Mouse (Mus musculus): ENCODE measurements around the gene Psg25. TPM values are rescaled to one million over a fixed set of nuclear protein-coding genes. Genes with fewer than 3 reads are reported as not detected.
"Not testable (repeated sequence)": the region's sequence is repeated elsewhere in the genome, so short reads cannot be mapped to it uniquely, and the experiment has no call there.

Psg25 gene
- polyA plus RNA-seq (2014; fragmentation: Nextera tagmentation; extraction: Ambion mirVana): not detected in 2 replicates

DNA sequence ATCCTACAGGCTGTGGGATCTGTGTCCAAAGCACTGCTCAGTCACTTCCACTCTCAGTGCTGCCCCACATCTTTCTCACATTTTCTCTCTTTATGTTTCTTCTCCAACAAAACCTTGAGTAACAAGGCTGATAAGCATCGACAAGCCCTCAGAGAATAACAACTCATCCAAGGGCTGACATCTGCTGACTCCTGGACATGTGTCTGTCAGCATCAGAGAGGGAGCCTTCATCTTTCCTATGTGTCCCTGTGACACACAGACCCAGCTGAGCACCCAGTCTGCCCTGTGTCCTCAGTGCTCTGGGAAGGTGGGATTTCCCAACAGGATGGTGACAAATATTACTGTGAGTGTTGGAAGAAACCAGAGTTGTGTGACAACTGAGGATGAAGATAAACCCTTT is at the start of gene Psg25:
Gene Psg25 (minus strand): TSS at position 101 of the 400 bp plus-strand sequence.
- DNase-seq (ENCODE audit: low spot score): no peak
- Histone ChIP-seq H3K4me1 (ENCODE audit: control insufficient read depth, insufficient read depth, low read length) (no peaks in the 10 kb centered on the region), H3K27me3 (replicated peaks; ENCODE audit: control insufficient read depth, insufficient read depth, low read length) (no peaks in the 10 kb centered on the region), H3K9me3 (replicated peaks; ENCODE audit: control insufficient read depth, low read length) (no peaks in the 10 kb centered on the region), H3K27ac (ENCODE audit: low read depth, low read length) (no peak within 1 kb of the TSS), H3K4me2 (ENCODE audit: low read length) (no peak within 1 kb of the TSS), H3K4me3 (ENCODE audit: low read depth, low read length) (no peak within 1 kb of the TSS), H3K9ac (ENCODE audit: low read length) (no peak within 1 kb of the TSS), H3K36me3 (ENCODE audit: control insufficient read depth, insufficient read depth, low read length) (no peaks in the 10 kb centered on the region)
- WGBS: 94% methylated on average over 1 of the region's 1 CpGs
- no peak for ATAC-seq

DNA sequence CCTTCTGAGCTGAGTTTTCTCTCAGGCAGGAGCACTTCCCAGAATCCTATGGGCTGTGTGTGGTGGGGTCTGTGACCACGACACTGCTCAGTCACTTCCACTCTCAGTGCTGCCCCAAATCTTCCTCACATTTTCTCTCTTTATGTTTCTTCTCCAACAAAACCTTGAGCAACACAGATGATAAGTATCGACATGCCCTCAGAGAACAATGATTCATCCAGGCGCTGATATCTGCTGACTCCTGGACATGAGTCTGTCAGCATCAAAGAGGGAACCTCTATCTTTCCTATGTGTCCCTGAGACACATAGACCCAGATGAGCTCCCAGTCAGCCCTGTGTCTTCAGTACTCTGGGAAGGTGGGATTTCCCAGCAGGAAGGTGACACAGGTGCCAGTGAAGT is 35.1 kb upstream of the Psg25 start, which contains the start of gene Psg27:
Gene Psg27 (minus strand): TSS at position 101 of the 400 bp plus-strand sequence.
- H3K27ac ChIP-seq (ENCODE audit: low read depth, low read length): no peak within 1 kb of the TSS
- H3K4me2 ChIP-seq (ENCODE audit: low read length): no peak within 1 kb of the TSS
- no peaks in the 10 kb centered on the region for H3K36me3 ChIP-seq (ENCODE audit: control insufficient read depth, insufficient read depth, low read length)
- no peak within 1 kb of the TSS for H3K9ac ChIP-seq (ENCODE audit: low read length)
- no peaks in the 10 kb centered on the region for H3K4me1 ChIP-seq (ENCODE audit: control insufficient read depth, insufficient read depth, low read length)
- no peak for ATAC-seq
- no peak for DNase-seq (ENCODE audit: low spot score)
- H3K27me3 ChIP-seq (replicated peaks; ENCODE audit: control insufficient read depth, insufficient read depth, low read length): no peaks in the 10 kb centered on the region
- H3K4me3 ChIP-seq (ENCODE audit: low read depth, low read length): no peak within 1 kb of the TSS
- no peaks in the 10 kb centered on the region for H3K9me3 ChIP-seq (replicated peaks; ENCODE audit: control insufficient read depth, low read length)
- 86% methylated on average over 3 of the region's 3 CpGs for WGBS

DNA sequence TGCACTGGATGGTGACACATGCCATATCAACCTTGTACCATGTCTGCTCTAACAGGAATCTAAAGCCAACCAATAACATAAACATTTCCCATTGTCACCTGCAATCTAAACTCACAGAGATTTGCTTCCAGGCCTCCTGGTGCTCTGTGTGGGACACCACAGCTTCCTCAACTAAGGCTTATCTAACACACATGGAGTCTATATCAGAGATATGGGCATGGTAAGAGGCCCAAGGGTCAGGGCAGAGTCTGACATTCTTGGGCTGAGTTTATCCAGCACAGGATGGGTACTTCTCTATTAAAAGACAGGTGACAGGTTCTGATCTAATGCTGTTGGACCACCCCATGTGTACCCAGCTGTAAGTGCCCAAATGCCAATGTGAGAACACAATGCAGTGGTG is 27.8 kb upstream of the Psg25 start:
- no peaks in the 10 kb centered on the region for H3K9me3 ChIP-seq (replicated peaks; ENCODE audit: control insufficient read depth, low read length)
- no peak for ATAC-seq

DNA sequence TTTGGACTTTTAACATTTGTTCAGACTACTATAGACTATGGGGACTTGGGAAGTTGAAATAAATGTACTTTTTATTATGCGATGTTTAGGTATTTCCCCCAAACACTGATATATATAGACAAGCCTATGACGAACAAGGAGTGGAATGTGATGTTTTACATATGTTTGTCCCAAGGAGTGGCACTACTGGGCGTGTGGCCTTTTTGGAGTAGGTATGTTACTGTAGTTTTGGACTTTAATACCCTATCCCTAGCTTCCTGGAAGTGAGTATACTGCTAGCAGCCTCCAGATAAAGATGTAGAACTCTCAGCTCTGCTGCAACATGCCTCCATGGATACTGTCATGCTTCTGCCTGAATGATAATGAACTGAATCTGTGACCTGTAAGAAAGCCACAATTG is 23.7 kb upstream of the Psg25 start:
- ATAC-seq; H3K4me2 ChIP-seq (ENCODE audit: low read length); DNase-seq (ENCODE audit: low spot score); H3K4me1 ChIP-seq (ENCODE audit: control insufficient read depth, insufficient read depth, low read length); H3K27me3 ChIP-seq (replicated peaks; ENCODE audit: control insufficient read depth, insufficient read depth, low read length); H3K9ac ChIP-seq (ENCODE audit: low read length); H3K4me3 ChIP-seq (ENCODE audit: low read depth, low read length); H3K27ac ChIP-seq (ENCODE audit: low read depth, low read length); H3K36me3 ChIP-seq (ENCODE audit: control insufficient read depth, insufficient read depth, low read length); H3K9me3 ChIP-seq (replicated peaks; ENCODE audit: control insufficient read depth, low read length): not testable (repeated sequence)
- WGBS: 84% methylated on average over 3 of the region's 3 CpGs

More for the DNA sequence above, 27.8 kb upstream of the Psg25 start:
- no peak overlapping the region for H3K9ac ChIP-seq (ENCODE audit: low read length)
- H3K4me2 ChIP-seq (ENCODE audit: low read length): no peak overlapping the region
- no peaks in the 10 kb centered on the region for H3K4me1 ChIP-seq (ENCODE audit: control insufficient read depth, insufficient read depth, low read length)
- H3K27me3 ChIP-seq (replicated peaks; ENCODE audit: control insufficient read depth, insufficient read depth, low read length): no peaks in the 10 kb centered on the region
- no peak overlapping the region for H3K27ac ChIP-seq (ENCODE audit: low read depth, low read length)
- DNase-seq (ENCODE audit: low spot score): no peak
- no peak overlapping the region for H3K4me3 ChIP-seq (ENCODE audit: low read depth, low read length)
- no peaks in the 10 kb centered on the region for H3K36me3 ChIP-seq (ENCODE audit: control insufficient read depth, insufficient read depth, low read length)

DNA sequence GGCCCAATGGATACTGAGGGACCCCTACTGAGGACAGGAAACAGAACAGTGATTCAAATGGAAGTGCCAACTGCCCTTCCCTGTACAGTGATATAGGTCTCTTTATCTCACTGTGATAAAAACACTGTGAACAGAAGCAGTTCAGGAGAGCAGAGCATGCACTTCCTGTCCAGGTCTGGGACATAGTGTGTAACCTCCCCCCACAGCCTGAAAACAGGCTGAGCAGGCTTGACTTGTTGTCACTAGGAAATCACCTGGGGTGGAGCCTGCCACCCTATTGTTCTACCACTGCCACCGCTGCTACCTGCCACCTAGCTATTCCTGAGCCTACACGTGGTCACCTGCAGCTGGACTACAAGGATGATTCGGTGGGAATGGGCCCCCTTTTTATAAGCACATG is 1.4 kb upstream of the Psg25 start:
- WGBS: 46% methylated on average over 3 of the region's 3 CpGs
- no peak for DNase-seq (ENCODE audit: low spot score)

DNA sequence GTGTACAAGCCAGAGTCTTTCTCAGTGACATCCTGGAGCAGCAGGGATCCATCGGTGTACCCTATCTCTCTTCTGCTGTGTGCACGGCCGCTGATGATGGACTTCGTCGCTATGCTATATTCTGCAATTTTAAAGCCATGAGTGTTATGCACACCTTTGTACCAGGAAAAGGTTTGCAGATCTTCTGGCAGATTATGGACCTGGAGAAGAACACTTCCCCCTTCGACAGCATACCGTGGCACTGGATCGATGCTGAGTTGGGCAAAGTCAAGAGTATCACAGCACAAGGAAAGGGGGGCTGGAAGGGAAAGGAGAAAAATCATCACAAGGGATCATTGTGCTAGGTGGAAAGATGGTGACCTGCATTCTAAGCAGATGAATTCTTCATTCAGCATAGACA is 7.4 kb downstream of the Psg25 start:
- Histone ChIP-seq H3K4me2 (ENCODE audit: low read length) (no peak overlapping the region), H3K36me3 (ENCODE audit: control insufficient read depth, insufficient read depth, low read length) (no peaks in the 10 kb centered on the region), H3K9me3 (replicated peaks; ENCODE audit: control insufficient read depth, low read length) (no peaks in the 10 kb centered on the region; the same call in 1 of the 2 replicates), H3K4me3 (ENCODE audit: low read depth, low read length) (no peak overlapping the region), H3K9ac (ENCODE audit: low read length) (no peak overlapping the region), H3K27ac (ENCODE audit: low read depth, low read length) (no peak overlapping the region), H3K4me1 (ENCODE audit: control insufficient read depth, insufficient read depth, low read length) (no peaks in the 10 kb centered on the region), H3K27me3 (replicated peaks; ENCODE audit: control insufficient read depth, insufficient read depth, low read length) (no peaks in the 10 kb centered on the region)
- 93% methylated on average over 8 of the region's 8 CpGs for WGBS
- ATAC-seq (no peak), DNase-seq (ENCODE audit: low spot score) (no peak)

More for the DNA sequence above, 1.4 kb upstream of the Psg25 start:
- no peak for ATAC-seq
- Histone ChIP-seq H3K27ac (ENCODE audit: low read depth, low read length) (no peak overlapping the region), H3K4me3 (ENCODE audit: low read depth, low read length) (no peak overlapping the region), H3K4me1 (ENCODE audit: control insufficient read depth, insufficient read depth, low read length) (no peaks in the 10 kb centered on the region), H3K27me3 (replicated peaks; ENCODE audit: control insufficient read depth, insufficient read depth, low read length) (no peaks in the 10 kb centered on the region), H3K9me3 (replicated peaks; ENCODE audit: control insufficient read depth, low read length) (no peaks in the 10 kb centered on the region), H3K36me3 (ENCODE audit: control insufficient read depth, insufficient read depth, low read length) (no peaks in the 10 kb centered on the region), H3K9ac (ENCODE audit: low read length) (no peak overlapping the region), H3K4me2 (ENCODE audit: low read length) (no peak overlapping the region)

DNA sequence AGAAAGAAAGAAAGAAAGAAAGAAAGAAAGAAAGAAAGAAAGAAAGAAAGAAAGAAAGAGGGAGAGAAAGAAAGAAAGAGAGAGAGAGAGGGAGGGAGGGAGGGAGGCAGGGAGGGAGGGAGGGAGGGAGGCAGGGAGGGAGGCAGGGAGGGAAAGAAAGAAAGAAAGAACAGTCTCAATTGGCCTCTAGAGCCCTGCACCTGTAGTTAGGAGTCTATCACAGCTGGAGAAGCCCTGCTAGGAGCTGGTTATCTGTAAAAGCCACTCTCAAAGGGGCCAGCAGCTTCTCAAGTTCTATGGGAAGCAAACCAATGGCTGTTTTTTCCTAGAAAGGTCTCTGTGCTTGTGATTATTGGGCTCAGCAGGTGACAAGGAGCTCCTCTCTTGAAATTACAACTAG is 19.2 kb downstream of the Psg25 start:
- not testable (repeated sequence) for H3K27ac ChIP-seq (ENCODE audit: low read depth, low read length); ATAC-seq; H3K4me2 ChIP-seq (ENCODE audit: low read length); H3K9me3 ChIP-seq (replicated peaks; ENCODE audit: control insufficient read depth, low read length); H3K9ac ChIP-seq (ENCODE audit: low read length); DNase-seq (ENCODE audit: low spot score); H3K4me1 ChIP-seq (ENCODE audit: control insufficient read depth, insufficient read depth, low read length); H3K27me3 ChIP-seq (replicated peaks; ENCODE audit: control insufficient read depth, insufficient read depth, low read length); H3K4me3 ChIP-seq (ENCODE audit: low read depth, low read length); H3K36me3 ChIP-seq (ENCODE audit: control insufficient read depth, insufficient read depth, low read length)

DNA sequence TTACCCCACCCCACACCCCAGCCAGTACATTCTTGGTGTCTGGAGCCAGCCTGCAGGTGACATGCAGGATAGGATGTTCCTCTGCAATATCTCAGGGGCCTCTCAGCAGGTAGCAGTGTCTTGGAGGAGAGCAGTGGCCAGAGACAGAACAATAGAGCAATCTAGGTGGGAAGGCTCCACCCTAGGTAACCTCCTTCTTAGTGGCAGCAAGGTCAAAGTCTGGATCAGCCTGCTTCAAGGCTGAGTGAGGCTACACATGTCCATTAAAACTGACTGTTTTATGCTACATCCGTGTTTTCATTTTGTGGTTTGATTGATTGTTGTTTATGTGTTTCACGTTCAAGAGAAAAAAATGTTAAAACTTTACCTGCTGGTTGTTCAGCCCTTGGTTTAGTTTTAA is 19.7 kb downstream of the Psg25 start:
- not testable (repeated sequence) for H3K4me2 ChIP-seq (ENCODE audit: low read length); H3K27me3 ChIP-seq (replicated peaks; ENCODE audit: control insufficient read depth, insufficient read depth, low read length); ATAC-seq; H3K36me3 ChIP-seq (ENCODE audit: control insufficient read depth, insufficient read depth, low read length); H3K9ac ChIP-seq (ENCODE audit: low read length); H3K9me3 ChIP-seq (replicated peaks; ENCODE audit: control insufficient read depth, low read length); H3K27ac ChIP-seq (ENCODE audit: low read depth, low read length); H3K4me1 ChIP-seq (ENCODE audit: control insufficient read depth, insufficient read depth, low read length); H3K4me3 ChIP-seq (ENCODE audit: low read depth, low read length); DNase-seq (ENCODE audit: low spot score)
- WGBS: 59% methylated on average over 2 of the region's 2 CpGs

DNA sequence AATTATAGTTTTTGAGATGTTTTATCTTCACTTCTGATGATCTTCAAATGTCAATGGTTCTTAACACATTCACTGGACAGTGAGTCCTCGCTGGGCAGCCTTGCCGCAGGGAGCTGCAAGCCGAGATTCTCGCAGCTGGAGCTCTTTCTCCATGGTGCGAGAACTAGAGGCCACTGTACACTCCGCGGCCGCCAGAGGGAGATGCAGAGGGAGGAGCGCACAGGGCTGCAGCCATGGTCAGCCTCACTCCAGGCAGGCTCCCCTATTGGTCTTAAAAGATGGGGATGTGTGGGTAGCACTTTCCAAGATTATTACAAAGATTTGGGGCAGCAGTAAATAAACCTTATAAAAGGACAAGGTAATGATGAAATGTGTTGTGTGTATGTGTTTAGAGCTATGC is 20.6 kb downstream of the Psg25 start:
- Histone ChIP-seq H3K36me3 (ENCODE audit: control insufficient read depth, insufficient read depth, low read length) (no peaks in the 10 kb centered on the region), H3K27me3 (replicated peaks; ENCODE audit: control insufficient read depth, insufficient read depth, low read length) (no peaks in the 10 kb centered on the region), H3K4me3 (ENCODE audit: low read depth, low read length) (no peak overlapping the region), H3K27ac (ENCODE audit: low read depth, low read length) (no peak overlapping the region), H3K4me1 (ENCODE audit: control insufficient read depth, insufficient read depth, low read length) (no peaks in the 10 kb centered on the region), H3K4me2 (ENCODE audit: low read length) (no peak overlapping the region), H3K9me3 (replicated peaks; ENCODE audit: control insufficient read depth, low read length) (no peaks in the 10 kb centered on the region), H3K9ac (ENCODE audit: low read length) (no peak overlapping the region)
- ATAC-seq: no peak
- no peak for DNase-seq (ENCODE audit: low spot score)
- WGBS: 20% methylated on average over 9 of the region's 9 CpGs
